Mouse (Mus musculus): ENCODE measurements around the gene Bloc1s5.

GRCm38 (mm10) chr13:38586451-38586850, 48.5 kb downstream of the Bloc1s5 start:
- TF ChIP-seq CTCF (IDR thresholded peaks at IDR 0.05; ENCODE audit: low read depth, low read length) (no peak), POLR2A (IDR thresholded peaks at IDR 0.05; ENCODE audit: borderline replicate concordance, low read depth, low read length) (no peak)

All from bone marrow macrophage, adult 2 months (primary cell).